Mouse (Mus musculus) urinary bladder, postnatal 14 days (tissue): ENCODE measurements around the gene Crnkl1.

ENCODE experiments used
- DNase-seq: peaks from one replicate; pipeline ENCODE4 v3.0.0; 2021; ENCODE audit warnings: low spot score

Gene Crnkl1

GRCm38 (mm10) chr2:145874879-145875482 is 59.8 kb downstream of the Crnkl1 start:
- no peak for DNase-seq

GRCm38 (mm10) chr2:145873953-145874352 is 60.9 kb downstream of the Crnkl1 start:
- DNase-seq = no peak

GRCm38 (mm10) chr2:145872099-145872498 is 62.7 kb downstream of the Crnkl1 start:
- no peak for DNase-seq

GRCm38 (mm10) chr2:145871308-145871707 is 63.5 kb downstream of the Crnkl1 start:
- DNase-seq = no peak
